Mouse (Mus musculus): Measurements from ENCODE around the gene Fbf1.

GRCm38 (mm10) chr11:116208660-116209059 is 40.7 kb upstream of the Fbf1 start:
- TF ChIP-seq FLI1 (IDR thresholded peaks at IDR 0.05; ENCODE audit: low read length) (no peak), GATA1 (IDR thresholded peaks at IDR 0.05; ENCODE audit: borderline replicate concordance, low read length) (no peak)
